Mouse (Mus musculus): ENCODE measurements around the gene Hoxc6. TPM values are rescaled to one million over a fixed set of nuclear protein-coding genes. Genes with fewer than 3 reads are reported as not detected.
A peak's percentile ranks its signal among the peaks of the same experiment; 100 is the strongest.

The Hoxc6 gene
- total RNA-seq, 2 experiments from 2014 or later: not detected

DNA sequence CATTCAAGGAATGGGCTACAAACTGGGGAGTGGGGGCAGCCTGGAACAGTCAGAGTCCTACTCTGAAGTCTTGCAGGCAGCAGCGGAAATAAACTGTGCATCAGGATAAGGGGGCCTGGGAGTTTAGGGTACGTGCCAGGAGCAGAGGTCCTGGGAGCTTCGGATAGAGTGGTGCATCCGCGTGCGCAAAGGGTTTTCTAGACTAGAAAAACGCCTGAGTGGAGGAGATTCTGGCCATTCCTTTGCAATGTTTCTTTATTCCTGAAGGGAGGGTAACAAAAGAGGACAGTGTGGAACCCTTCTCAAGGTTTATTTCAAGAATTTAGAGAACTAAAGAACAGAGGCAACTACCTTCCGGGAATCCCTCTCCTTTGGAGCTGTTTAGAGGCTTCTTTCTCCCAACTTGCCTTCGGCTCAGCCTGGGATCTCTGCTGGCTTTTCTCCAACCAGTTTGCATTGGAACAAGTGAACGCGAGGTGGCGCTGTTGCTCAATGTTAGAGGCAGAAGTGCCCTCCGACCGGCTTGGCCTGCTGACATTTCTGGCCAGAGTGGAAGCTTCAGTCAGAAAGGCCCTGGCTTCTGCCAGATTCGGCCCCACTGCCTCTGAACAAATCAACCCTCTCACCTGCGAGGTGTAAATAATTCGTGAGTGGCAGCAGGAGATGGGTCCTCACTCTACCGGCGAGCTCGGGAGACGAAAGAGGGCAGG lies 10.8 kb upstream of the Hoxc6 start:
- ATAC-seq (replicated peaks; ENCODE audit: low FRiP score, poor library complexity, severe bottlenecking): peak; percentile 70

DNA sequence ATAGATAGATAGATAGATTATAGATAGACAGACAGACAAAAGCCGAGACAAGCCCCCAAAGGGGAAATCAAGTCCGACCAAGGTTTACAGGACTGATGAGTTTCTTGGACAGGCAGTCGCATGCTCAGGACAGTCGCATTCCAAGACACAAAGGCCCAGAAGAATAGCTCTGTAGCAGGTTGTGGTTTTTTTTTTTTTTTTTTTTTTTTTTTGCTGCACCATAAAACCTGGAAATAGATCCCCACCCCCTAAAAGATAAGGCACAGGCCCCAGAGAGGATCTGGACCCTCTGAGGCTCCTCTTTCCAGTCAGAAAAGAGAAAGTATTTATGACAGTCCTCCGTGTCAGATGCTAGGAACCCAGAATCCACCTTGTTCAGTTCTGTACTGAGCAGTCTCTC lies 10.0 kb upstream of the Hoxc6 start:
- ATAC-seq (replicated peaks; ENCODE audit: low FRiP score, poor library complexity, severe bottlenecking): no peak

DNA sequence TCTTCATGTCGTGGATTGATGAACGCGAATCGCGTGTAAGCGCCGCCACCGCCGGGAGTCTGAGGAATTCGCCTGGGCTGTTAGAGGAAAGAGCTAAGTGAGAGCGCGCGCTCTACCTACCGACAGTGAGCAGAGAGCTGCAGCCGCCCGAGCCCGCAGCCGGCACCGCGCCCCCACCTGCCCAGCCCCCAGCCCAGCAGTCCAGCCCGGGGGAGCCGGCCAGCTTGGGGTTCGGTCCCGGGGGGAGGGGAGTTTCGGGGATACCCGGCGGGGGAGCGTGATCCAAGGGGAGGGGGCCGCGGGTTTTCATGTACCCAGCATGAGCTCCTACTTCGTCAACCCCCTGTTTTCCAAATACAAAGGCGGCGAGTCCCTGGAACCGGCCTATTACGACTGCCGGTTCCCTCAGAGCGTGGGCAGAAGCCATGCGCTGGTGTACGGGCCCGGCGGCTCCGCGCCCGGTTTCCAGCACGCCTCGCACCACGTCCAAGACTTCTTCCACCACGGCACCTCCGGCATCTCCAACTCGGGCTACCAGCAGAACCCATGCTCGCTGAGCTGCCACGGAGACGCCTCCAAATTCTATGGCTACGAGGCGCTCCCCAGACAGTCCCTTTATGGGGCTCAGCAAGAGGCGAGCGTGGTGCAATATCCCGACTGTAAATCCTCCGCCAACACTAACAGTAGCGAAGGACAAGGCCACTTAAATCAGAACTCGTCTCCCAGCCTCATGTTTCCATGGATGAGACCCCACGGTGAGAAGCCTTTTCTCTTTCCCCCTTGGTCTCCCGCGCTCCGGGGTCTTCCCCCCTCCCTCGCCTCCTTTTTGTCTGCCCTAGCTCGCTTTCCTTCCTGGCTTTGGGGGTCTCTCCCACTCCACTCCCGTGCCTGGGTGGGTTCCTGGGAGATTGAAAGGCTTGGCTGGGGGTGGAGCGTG lies 7.3 kb upstream of the Hoxc6 start, which contains the start of gene Hoxc8:
Gene Hoxc8, plus strand, starts transcription at position 147 of the 937 bp plus-strand sequence.
- no peak for ATAC-seq (replicated peaks; ENCODE audit: low FRiP score, poor library complexity, severe bottlenecking)

DNA sequence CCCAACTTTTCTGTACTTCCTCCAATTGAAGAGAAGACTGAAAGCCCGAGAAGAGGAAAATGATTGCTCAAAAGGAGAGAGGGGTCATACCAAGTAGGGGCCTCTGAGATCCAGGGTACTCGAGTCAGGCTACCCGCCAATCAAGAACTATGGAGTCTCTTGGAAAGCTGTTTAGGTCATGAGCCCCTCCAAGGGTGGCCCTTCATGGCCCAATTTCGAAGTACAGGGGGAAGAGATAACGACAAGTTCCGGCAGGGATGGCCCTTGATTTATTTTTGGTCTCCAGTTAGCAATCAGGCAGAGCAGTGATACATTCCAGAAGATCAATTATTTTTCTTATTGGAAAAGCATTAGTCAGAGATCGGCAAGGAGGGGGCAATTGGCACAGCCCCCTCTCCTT lies 6.3 kb upstream of the Hoxc6 start:
- no peak for ATAC-seq (replicated peaks; ENCODE audit: low FRiP score, poor library complexity, severe bottlenecking)

DNA sequence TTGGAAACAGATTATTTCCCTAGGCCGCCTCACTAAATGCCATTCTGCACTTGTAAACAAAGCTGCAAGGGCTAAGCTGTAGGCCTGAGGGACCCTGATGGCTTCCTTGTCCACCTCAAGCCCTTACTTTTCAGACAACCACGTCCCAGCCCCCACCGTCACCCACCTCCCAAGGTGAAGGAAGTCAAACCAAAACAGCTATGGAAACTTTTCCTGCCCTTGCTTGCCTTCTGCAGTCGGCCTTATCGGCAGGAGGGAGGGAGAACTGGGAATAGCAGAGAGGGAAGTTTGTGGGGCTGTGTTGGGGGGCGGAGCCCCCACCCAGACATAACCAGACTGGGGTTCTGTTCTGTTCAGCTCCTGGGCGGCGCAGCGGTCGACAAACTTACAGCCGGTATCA lies 5.9 kb upstream of the Hoxc6 start:
- no peak for ATAC-seq (replicated peaks; ENCODE audit: low FRiP score, poor library complexity, severe bottlenecking)

DNA sequence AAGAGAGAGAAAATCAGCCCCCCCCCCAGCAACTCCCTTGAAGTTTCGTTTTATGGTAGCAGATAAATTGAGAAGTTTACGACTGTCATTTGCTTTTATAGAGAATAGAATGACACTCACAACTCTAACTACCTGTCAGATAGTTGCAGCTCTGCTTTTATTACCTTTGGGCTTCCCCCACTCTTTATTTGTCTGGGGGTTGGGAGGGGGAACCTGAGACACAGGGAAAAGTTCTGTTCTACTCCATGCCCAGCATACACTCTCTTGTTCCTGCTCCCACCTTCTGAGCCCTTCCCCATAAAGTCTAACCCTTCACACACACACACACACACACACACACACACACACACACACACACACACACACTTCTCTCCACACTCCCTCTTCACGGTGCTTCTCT lies 5.2 kb upstream of the Hoxc6 start:
- ATAC-seq (replicated peaks; ENCODE audit: low FRiP score, poor library complexity, severe bottlenecking): no peak

DNA sequence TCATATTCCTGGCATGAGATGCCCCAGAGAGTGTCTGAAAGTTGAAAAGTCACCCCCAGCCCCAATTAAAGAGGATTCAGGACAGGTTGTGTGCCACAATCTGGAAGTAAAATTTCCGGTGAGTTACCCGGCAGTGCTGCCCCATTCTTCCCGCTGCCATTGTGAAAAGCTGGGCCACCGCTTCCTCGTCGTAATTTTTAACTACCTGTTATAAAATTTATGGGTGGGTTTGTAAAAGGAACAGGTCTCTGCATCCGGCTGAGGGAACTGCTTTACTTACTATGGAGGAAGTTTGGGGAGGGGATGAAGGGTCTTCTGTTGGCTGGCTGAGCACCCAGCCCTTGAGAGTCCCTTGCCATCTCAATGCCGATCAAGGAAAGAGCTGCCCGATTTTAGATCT lies 1.5 kb upstream of the Hoxc6 start:
- no peak for ATAC-seq (replicated peaks; ENCODE audit: low FRiP score, poor library complexity, severe bottlenecking)

DNA sequence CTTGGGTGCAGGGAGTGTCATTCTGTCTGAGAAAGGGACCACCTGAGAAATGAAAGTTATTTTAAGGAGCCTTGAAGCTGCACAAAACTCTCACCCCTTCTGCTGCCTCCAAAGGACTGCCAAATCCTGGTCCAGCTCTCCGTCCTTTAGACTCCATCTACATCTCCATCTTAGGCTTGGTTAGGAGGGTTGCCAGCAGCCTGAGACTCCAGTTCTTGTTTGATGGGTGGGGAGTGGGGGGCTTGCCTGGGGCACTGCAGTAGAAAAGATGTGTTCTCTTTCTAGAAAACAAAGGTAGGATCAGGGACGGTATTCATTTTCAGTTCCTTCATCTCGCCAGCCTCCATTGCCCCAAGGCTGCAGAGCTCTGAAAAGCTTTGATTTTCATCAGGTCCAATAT lies 626 bp upstream of the Hoxc6 start:
- no peak for ATAC-seq (replicated peaks; ENCODE audit: low FRiP score, poor library complexity, severe bottlenecking)

DNA sequence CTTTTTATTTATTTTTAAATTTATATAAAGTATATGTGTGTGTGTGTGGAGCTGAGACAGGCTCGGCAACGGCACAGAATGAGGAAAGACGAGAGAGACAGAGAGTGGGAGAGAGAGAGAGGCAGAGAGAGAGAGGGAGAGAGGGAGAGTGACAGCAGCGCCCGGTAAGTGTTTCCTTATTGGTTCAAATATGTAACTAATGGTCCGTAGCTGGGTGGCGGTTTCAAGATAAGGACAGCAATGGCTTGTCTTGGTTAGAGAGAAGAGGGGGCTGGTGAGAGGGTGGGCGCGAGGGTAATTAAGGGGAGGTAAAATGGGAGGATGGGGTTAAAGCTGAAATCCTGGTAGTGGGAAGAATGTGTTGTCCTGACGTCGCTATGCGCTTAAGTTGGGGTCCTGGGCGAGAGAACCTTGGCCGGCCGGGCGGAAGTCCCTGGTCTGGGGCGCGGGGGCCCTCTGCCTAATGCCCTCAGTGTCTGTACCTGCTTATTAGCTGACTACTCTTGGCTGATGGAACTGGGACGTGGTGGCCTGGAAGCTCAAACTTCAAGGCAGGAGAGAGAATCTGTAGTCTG lies 638 bp downstream of the Hoxc6 start:
- ATAC-seq (replicated peaks; ENCODE audit: low FRiP score, poor library complexity, severe bottlenecking): no peak

DNA sequence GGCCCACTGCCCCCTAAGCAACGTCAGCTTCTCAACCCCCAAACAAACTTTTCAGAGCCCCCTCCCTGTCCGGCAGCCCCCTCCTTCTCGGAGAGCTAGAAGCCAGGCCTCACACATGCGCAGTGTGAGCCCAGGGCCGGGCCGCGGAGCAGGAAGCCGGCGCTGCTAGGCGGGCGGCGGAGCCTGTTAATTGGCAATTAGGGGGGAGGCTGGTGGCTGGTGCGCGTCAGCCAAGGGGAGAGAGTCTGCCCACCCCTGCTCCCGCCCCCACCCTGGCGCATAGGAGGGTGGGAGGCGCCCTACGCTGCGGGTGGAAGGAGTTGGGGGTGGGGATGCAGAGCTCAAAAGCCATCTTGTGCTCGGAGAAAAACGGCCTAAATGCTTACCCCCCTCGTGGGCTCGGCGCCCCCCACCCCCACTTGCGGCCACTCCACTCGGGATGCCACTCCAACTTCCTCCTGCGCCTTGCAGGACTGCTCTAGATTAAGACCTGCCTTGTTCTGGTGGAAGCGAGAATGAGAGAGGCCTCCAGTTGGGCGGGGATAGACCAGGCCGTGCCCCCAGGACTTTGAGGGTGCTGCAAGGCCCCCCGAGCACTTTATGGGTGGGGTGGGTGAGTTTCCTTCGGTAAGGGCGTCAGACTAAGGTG lies 1.2 kb downstream of the Hoxc6 start:
- ATAC-seq (replicated peaks; ENCODE audit: low FRiP score, poor library complexity, severe bottlenecking): no peak

DNA sequence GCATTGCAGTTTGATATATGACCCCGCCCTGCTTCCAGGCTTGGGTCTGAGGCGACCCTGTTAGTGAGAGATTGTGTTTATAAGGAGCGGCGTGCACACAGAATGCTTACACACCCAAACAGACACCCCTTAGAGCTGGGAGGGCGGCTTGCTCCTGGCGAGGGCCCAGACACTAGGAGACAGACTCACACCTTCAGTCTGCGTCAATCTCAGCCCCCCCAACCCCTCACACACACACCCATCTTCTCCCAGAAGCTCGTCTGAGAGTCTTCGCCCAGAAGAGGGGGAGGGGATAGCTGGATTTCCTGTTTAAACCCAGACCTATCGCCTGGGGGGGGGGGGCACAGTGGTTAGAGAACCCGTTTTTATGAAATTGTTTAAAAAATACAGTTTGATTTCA lies 1.9 kb downstream of the Hoxc6 start:
- no peak for ATAC-seq (replicated peaks; ENCODE audit: low FRiP score, poor library complexity, severe bottlenecking)

DNA sequence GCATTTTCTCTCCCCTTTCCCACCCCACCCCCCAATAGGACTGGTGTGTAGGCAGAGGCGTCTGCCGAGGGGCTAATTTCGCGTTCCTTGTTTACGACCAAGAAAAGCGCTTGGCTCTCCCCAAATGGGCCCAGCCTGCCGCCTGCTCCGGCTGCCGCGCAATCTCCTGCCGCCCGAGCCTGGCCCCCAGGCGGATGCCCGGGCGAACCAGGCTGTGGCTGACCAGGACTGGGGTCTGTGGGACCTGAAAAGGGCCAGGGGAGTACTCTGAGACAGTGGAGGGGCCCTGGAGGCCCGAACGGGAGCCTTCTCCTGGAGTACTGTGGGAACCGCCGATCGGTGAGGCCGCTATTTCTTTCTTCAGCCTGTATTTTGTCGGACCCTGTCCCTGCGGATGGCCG lies 2.4 kb downstream of the Hoxc6 start:
- ATAC-seq (replicated peaks; ENCODE audit: low FRiP score, poor library complexity, severe bottlenecking): no peak

DNA sequence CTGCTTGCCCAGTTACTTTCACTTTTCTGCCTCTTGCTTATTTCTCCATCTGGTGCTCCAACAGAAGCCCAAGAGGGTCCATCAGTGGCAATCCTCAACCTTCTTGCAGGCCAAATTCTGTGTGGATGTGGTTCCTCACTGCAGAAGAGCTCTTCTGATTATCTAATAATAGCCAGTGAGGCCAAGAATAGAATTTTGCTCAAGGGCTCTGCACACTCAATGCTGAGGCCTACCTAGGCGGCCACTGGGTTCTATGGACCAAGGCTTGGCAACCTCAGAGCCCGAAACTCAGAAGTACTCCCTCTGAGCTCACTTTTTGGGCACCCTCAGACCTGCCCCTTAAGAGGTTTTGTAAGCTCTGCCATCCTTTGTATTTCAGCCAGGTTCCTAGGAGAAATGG lies 3.3 kb downstream of the Hoxc6 start:
- no peak for ATAC-seq (replicated peaks; ENCODE audit: low FRiP score, poor library complexity, severe bottlenecking)

DNA sequence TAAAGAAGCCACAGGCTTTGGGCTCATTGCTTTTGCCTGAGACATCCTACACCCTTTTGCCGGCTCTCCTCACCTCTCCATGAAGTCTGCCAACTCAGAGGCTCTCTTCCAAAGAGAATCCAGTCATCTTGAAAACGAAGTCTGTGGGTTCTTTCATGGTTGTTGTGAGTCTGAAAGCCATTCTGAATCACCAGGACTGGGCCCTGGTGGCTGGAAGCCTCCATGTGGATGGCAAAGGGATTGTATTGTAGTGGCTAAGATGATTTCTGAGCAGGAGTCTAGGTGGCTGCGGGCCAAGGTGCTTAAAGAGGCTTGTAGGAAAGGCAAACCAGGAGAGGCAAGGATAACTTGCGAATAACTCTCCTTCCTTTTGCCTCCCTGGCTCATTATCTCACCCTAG lies 4.1 kb downstream of the Hoxc6 start:
- ATAC-seq (replicated peaks; ENCODE audit: low FRiP score, poor library complexity, severe bottlenecking): no peak

DNA sequence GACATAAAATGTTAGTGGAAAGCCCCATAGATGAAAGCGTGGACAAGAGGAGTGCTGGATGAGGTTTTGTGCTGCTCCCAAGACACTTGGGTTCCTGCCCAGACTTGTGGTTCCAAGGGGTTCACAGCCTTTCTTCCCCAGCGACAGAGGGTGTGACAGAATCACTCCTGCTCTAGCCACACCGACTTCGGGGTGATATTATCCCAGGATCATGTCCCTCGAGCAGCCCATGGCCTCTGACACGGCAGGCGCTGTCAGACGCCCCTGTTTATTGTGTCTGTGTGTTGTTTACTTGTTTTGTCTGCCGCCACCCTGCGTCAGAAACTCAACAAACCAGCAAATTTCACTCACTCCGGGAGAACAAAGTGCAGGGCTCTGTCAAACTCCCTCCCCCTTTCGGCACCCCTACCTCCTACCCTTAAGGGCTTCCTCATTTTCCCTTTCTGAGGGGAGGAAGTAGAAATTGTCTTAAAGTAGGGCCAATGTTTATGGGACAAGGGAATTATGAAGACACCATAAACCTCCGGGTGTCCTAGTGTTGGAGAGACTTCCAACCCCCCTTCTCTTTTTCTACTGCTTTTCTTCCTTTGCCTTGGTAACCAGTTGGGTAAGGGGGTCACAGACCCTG lies 4.9 kb downstream of the Hoxc6 start:
- ATAC-seq (replicated peaks; ENCODE audit: low FRiP score, poor library complexity, severe bottlenecking): no peak

DNA sequence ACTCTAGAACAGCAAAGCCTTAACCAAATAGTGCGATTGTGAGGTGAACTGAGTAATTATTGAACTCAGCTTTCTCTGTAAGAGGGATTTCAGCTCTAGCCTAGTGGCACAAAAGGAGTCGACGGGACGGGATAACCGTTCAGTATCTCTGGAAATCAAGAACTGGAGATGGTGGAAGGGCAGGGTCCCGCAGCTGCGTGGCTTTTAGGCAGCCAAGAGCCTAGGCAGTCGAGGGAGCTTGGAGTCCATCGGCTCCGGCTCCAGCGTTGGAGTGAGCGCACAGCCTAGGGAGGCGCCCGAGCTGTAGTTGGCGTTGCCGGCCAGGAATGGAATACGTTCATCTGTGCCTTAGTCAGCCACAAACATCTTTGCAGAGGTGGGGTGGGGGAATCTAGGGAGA lies 7.3 kb downstream of the Hoxc6 start:
- ATAC-seq (replicated peaks; ENCODE audit: low FRiP score, poor library complexity, severe bottlenecking): no peak

DNA sequence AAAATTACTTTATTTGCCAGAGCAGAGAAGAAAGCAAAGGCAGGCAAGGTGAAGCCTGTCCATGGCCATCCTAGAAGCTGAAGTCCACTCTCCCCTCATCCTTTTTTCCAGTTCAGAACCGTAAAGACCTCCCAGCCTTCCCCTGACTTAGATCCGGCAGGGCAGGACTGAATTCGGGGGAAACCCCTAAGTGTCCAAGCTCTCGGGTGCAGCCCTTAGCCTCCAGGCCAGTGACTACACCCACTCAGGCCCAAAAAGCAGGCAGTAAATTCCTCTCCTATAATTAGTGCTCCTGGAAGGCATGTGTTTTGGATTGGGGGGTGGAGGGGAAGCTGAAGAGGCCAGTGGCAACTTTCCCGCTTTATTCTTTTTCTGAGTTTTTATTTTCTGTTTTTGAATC lies 7.7 kb downstream of the Hoxc6 start:
- no peak for ATAC-seq (replicated peaks; ENCODE audit: low FRiP score, poor library complexity, severe bottlenecking)

DNA sequence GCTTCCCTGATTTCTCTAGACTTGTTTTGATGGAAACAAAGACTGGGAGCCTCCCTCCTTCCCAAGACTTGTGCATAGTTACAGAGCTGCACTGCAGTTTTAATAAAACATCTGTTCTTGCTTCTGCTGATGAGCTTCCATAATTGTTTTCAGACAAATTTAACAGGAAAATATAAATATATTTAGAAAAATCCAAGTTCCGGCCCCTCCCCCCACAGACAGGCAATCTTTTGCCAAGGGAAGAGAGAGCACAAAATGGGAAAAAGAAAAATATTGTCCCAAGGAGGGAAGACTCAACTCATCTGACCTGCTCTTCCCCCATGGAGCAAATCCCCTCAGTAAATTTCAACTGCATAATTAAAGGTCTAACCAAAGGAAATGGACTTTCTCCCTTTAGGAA lies 8.3 kb downstream of the Hoxc6 start:
- no peak for ATAC-seq (replicated peaks; ENCODE audit: low FRiP score, poor library complexity, severe bottlenecking)

DNA sequence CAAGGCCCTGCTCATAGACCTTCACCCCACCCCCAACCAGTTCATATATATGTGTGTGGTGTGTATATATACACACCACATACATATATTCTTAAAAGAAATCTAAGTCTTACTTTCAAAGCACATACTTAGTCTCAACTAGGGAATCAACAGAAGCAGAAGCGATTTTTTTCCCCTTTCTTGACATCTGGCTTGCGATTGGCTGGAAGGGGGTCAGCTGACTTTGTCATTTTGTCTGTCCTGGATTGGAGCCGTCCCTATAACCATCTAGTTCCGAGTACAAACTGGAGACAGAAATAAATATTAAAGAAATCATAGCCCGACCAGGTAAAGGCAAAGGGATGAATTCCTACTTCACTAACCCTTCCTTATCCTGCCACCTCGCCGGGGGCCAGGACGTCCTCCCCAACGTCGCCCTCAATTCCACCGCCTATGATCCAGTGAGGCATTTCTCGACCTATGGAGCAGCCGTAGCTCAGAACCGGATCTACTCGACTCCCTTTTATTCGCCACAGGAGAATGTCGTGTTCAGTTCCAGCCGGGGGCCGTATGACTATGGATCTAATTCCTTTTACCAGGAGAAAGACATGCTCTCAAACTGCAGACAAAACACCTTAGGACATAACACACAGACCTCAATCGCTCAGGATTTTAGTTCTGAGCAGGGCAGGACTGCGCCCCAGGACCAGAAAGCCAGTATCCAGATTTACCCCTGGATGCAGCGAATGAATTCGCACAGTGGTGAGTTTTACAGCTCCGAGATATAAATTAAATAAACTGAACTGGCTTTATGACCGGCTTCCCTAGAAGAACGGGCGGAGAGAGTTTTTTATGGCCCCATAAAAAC lies 11.4 kb downstream of the Hoxc6 start:
- no peak for ATAC-seq (replicated peaks; ENCODE audit: low FRiP score, poor library complexity, severe bottlenecking)
